Mouse (Mus musculus) kidney, adult 11 months (tissue): ENCODE measurements around the gene Hsph1.

ENCODE experiments used
- DNase-seq: peaks from one replicate; pipeline ENCODE4 v3.0.0; 2022

Gene Hsph1

GRCm38 (mm10) chr5:149641277-149641892 is 5.2 kb upstream of the Hsph1 start:
- no peak for DNase-seq

DNA sequence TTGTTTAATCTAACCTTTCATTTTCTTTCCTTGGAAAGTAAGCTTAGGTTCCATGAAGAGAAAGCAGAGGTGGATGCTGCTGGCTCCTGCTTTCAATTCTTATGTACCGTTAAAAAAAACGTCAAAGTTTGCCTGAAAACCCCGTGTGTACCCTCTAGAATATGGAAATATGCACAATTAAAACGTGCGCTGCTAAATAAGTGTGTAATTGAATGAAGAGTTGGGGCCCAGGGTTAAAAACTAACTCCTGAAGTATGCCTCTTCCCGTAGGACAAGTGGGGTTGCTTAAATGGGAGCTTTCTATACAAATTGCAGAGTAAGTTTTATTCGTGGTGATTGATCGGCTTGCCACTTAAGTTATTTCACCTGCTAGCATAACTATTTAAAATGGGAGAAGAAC is 1.1 kb upstream of the Hsph1 start:
- DNase-seq, result no peak

DNA sequence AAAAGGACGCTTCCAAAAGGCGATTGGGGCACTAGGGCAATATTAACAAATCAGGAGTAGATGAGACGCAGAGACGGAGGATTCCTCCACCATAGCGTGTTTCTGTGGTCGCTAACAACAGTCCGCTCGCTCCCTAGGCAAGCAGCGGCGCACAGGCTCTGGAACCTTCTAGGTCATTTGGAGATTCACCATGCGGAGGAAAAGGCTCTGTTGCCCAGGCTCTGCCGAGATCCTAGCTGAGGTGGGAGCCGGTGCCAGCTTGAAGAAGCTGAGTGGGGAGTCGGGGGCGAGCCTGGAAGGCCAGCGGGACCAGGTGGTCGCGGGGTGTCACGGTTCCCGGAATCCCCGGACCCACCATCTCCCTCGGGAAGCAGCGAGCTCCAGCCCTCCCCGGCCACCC is 620 bp downstream of the Hsph1 start:
- DNase-seq, result no peak

DNA sequence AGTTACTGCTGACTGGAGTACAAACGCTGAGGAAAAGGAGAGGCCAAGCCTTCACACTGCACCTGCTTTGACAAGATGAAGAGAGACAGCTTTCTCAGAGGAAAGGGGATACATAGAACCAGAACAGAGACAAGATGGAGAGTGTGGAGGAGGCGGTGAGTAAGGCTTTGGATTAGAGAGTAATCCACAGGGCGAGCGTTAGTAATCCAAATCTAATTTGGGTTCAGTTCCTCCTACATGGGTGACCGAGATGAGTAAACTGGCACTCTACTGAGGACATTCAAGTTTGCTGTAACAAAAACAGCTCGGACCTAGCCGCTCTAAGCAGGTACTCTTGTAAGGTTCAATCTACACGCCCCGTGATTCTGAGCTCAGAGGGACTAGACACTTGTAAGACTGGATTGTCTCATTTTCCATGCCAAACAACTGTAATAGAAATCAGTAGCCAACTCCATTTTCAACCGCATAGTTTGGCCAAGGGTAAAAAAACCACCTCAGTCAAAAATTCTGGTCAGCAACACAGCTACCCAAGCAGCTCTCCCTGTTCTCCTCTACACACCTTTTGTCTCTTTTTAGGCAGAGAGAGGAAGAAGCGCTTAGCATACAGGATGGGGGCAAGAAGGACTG is 1.7 kb downstream of the Hsph1 start:
- no peak for DNase-seq

DNA sequence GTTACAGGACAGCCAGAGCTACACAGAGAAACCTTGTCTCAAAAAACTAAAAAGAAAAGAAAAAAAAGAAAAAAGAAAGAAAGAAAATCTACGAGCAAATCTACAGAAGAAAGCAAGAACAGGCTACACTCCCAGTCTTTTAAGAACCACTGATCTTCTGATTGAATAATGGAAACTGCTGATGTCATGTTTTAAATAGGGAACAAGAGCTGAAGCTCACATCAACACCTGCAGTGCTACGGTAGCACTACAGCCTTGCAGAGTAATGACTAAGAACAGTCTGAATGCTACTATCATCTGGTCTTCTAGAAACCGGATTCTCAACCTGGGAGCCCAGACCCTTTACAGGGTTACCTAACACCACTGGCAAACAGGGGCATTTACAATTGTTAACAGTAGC is 10.6 kb downstream of the Hsph1 start:
- no peak for DNase-seq

- DNase-seq, result peak; percentile 34
Observed at GRCm38 (mm10) chr5:149623815-149624675, 12.1 kb downstream of the Hsph1 start.

DNA sequence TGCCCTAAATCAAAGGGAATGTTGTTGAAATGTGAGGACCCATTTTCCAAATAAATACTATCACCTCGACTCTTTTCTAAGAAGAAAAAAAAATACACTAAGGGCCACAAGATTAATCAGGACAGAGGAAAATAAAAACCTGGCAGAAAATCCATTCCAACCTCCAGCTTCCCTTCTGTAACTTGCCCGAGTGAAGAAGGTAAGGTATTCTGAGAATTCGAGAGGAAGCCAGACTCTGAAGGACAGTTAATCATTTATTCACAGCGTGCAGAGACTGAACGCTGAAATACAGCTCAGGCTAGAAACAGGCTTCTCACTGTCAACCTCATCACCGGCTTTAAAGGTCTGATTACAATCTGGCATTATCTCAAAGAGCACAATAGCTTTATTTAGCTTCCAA is 13.5 kb downstream of the Hsph1 start:
- DNase-seq, result peak; percentile 66

DNA sequence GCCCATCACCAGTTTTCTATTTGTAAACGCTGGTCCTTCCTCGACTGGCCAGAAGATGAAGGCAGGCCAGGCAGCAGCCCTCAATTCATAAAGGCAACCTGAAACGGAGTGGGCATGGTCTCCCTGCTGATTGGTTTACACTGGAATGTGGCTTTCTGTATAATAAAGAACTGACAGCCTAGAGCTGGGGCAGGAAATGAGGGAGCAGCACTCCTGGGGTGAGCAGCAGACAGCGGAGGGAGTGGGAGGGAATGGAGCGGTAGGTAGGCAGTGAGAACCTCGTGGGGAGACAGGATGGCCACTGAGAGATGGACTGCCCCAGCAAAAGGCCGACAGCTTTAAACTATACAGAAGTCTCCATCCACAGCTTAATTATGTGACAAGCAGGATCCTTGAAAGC is 14.0 kb downstream of the Hsph1 start:
- peak; percentile 38 for DNase-seq

DNA sequence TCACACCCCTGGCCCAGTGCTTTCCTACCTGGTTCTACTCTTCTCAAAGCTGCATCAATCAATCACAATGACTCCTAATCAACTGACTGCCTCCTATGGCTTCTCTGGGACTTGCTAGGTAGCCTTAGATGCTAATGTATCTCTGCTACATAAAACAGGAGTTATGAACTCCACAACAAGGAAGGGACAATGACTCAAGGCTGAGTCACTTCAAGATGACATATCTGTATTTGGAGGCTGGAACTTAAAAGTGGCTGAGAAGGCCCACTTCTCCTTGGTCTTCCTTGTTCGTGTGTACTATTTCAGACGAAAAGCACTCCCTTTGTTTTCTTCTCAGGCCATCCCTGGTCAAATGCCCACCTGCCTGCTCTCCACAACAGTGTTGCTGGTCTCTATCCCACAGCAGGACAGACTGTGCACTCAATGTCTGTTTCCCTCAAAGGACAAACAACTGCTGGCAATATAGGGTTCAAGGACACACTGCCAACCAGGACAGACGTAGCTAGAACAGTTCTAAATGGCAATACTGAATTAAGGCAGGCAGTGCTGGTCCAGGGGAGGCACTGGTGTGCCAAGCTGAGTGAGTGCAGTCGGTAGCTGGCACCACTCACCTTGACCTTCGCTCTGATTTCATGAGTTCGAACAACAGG is 18.3 kb downstream of the Hsph1 start:
- no peak for DNase-seq

DNA sequence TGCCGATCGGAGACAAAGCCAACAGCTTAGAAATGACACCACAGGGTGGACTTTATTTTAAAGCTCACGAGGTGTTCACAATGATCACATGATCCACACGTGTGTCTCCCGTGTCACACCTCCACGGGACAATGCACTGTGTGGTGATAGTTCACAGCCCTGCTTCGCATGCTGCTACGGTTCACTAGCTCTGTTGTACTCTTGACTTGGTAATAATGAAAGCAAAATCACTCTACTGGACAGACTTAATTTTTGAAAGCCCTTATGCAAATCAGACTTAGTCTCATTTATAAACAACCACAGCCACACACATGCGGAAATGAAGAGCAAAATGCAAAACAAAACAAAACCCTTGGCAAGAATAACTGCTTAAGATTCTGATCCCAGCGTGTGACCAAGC is 19.4 kb downstream of the Hsph1 start:
- DNase-seq, result peak; percentile 71

GRCm38 (mm10) chr5:149616138-149616537 is 20.0 kb downstream of the Hsph1 start:
- peak; percentile 64 for DNase-seq

DNA sequence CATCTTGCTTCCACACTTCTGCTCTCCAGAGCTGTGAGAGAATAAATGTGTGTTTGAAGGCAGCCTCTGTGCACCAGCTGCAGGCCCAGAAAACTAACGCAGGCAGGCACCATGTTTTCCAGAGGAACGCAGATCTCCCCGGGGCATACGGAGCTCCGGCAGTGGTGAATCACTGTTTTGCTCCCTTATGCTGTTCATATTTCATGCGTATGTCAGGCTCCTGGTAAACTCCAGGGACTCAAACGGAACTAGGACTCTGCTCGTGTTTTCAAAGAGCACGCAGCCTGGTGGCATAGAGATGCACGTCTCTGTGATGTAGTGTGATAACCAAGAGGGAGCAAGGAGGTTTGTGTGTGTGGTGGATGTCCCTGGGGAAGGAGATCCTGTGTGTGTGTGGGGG is 23.4 kb downstream of the Hsph1 start:
- DNase-seq, result no peak

DNA sequence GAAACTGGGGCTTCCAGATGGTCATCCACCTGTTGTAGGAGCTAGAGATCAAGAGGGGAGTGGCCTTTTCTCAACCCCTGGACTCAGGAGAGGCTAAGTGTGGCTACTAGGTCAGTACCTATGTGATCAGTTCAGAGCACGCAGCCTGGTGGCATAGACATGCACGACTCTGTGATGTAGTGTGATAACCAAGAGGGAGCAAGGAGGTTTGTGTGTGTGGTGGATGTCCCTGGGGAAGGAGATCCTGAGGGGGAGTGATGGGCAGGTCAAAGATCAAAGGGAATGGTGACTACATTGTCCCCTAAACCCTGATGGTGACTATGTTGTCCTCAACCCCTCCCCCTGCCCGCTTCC is 24.0 kb downstream of the Hsph1 start:
- DNase-seq, result no peak

GRCm38 (mm10) chr5:149611476-149612164 is 24.6 kb downstream of the Hsph1 start:
- DNase-seq, result peak; percentile 66

DNA sequence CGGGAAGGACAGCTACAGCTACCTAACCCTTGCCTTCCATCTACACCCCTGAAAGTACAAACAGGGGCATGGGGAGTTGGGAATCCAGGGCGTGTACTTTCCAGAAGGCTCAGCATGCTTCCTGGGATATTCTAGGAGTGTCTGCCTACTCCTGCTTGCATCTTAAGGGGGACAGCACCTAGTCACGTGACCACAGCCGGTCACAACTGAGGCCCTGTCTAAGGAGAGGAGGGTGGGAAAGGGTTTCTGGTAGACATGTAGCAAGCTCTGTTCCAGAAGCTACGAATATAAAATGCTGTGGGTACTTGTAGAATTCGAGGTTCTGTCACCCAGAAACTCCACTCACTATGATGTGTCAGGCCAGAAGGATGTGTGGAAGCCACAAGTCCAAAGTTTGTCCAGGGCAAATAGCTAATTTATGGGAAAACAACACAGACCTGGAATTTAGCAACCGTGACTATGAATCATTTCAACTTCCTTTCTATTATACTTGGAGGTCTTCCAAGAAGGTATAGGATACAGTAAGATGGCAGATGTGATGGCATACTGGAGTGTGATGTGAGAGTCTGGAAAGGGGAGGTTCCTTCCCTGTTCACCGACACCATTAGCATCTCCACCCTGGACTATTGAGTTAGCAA is 29.0 kb downstream of the Hsph1 start:
- DNase-seq, result no peak

GRCm38 (mm10) chr5:149603241-149603640 is 32.9 kb downstream of the Hsph1 start:
- DNase-seq, result no peak

GRCm38 (mm10) chr5:149601996-149602395 is 34.2 kb downstream of the Hsph1 start:
- no peak for DNase-seq

DNA sequence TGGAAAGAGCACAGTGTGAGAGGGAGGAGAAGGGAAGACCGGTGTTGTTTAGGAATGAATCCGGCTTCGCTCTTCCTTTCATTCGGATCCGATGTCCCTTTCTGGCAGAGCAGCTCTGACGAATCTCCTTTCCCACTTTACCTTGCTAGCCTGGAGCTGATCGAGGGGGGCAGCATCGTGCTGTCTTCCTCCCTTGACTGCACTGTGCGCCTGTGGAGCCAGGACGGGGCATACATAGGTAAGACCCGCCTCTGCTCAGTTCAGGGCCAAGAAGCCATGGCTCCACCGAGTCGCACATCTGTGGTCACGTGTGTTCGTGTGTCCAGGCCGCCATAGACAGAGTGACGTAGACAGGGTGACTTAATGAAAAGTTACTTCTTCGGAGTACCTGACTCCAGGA is 38.8 kb downstream of the Hsph1 start:
- DNase-seq, result no peak

GRCm38 (mm10) chr5:149594215-149594614 is 42.0 kb downstream of the Hsph1 start:
- no peak for DNase-seq

DNA sequence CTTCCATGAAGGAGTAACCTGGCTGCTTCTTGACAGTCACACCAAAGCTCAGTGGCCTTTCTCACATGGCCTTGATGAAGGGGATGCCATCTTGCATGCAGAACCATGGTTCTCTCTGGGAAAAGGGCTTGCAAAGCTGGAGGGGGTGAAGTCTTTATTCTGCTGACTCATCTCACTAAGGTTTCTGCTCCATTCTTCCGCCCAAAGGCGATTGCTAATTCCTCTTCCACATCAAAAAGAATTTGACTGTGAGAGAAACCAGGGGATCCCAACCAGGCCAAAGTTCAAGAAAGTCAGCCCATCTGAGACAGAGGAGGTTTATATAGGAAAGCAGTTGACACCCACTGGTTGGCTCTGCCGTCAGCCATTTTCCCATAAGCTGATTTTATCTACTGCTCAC is 46.2 kb downstream of the Hsph1 start:
- DNase-seq, result no peak

DNA sequence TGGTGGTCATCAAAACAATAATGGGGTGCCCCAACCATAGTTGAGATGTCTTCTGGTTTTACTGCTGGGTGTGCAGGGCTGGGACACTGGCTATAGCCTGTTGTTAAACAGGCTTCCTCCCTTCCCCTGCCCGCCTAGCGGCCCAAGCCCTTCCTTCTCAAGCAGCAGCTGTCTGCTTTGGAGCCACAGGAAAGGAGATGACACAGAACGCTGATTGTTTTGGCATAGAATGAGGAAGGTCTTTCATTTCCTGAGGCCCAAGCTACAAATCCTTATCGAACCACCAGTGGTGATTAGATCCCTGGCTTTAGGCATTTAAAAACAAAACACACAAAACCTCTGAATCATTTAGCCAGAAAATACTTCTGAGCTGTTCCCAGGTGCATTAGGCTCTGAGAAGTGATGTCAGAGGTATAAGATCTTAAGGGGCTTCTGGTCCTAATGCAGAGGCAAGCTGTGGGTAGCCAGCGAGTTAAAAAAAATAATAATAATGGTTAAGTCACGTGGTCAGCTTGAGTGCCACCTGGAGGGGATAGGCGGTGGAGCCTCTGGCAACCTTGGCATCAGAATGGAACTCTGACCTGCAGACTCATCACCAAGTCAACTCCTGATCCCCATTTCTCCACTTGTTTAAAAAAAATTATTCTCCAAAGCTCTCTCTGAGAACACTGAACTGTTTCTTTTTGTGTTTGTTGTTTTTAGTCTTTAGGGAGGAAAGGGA is 47.2 kb downstream of the Hsph1 start:
- DNase-seq, result peak; percentile 15
